Mouse (Mus musculus): ENCODE measurements around the gene Snx20. TPM values are rescaled to one million over a fixed set of nuclear protein-coding genes. Genes with fewer than 3 reads are reported as not detected.
"Not testable (repeated sequence)": the region's sequence is repeated elsewhere in the genome, so short reads cannot be mapped to it uniquely, and the experiment has no call there.

The Snx20 gene
- total RNA-seq (2021): 1 to 10 TPM; 1.3 to 1.5 TPM
- long read RNA-seq, experiment 1: 0 reads
- long read RNA-seq, experiment 2, partial matches to known transcripts: 0 of 1 reads
- long read RNA-seq, experiment 2, other reads (novel, unspliced or antisense): 1 of 1 reads

- no peak for DNase-seq (ENCODE audit: low spot score in 2 of 2)
Observed at GRCm38 (mm10) chr8:88635474-88636397, at the start of gene Snx20. Gene Snx20, minus strand, starts transcription at chr8:88636128.

- DNase-seq (ENCODE audit: low spot score in 2 of 2): peak; percentile 16 to 51
Observed at GRCm38 (mm10) chr8:88683656-88684289, 47.8 kb upstream of the Snx20 start.

GRCm38 (mm10) chr8:88681046-88681445 is 45.1 kb upstream of the Snx20 start:
- no peak for DNase-seq (ENCODE audit: low spot score in 2 of 2)

GRCm38 (mm10) chr8:88680566-88680965 is 44.6 kb upstream of the Snx20 start:
- no peak for DNase-seq (ENCODE audit: low spot score in 2 of 2)

GRCm38 (mm10) chr8:88677071-88677470 is 41.1 kb upstream of the Snx20 start:
- no peak for DNase-seq (ENCODE audit: low spot score in 2 of 2)

GRCm38 (mm10) chr8:88675372-88676165 is 39.6 kb upstream of the Snx20 start:
- no peak for DNase-seq (ENCODE audit: low spot score in 2 of 2)

- no peak for DNase-seq (ENCODE audit: low spot score in 2 of 2)
Observed at GRCm38 (mm10) chr8:88673859-88674258, 37.9 kb upstream of the Snx20 start.

- DNase-seq (ENCODE audit: low spot score in 2 of 2): no peak
Observed at GRCm38 (mm10) chr8:88671575-88671974, 35.6 kb upstream of the Snx20 start.

- DNase-seq (ENCODE audit: low spot score in 2 of 2): no peak
Observed at GRCm38 (mm10) chr8:88670782-88671181, 34.9 kb upstream of the Snx20 start.

- DNase-seq (ENCODE audit: low spot score in 2 of 2): no peak
Observed at GRCm38 (mm10) chr8:88668400-88669086, 32.6 kb upstream of the Snx20 start.

GRCm38 (mm10) chr8:88666435-88666834 is 30.5 kb upstream of the Snx20 start:
- no peak for DNase-seq (ENCODE audit: low spot score in 2 of 2)

- DNase-seq (ENCODE audit: low spot score in 2 of 2): no peak
Observed at GRCm38 (mm10) chr8:88664947-88665346, 29.0 kb upstream of the Snx20 start.

- DNase-seq (ENCODE audit: low spot score in 2 of 2): no peak
Observed at GRCm38 (mm10) chr8:88664121-88664520, 28.2 kb upstream of the Snx20 start.

- no peak for DNase-seq (ENCODE audit: low spot score in 2 of 2)
Observed at GRCm38 (mm10) chr8:88662401-88662821, 26.5 kb upstream of the Snx20 start.

- DNase-seq (ENCODE audit: low spot score in 2 of 2): no peak
Observed at GRCm38 (mm10) chr8:88659873-88660272, 23.9 kb upstream of the Snx20 start.

GRCm38 (mm10) chr8:88655334-88655733 is 19.4 kb upstream of the Snx20 start:
- DNase-seq (ENCODE audit: low spot score in 2 of 2): no peak

GRCm38 (mm10) chr8:88651122-88651521 is 15.2 kb upstream of the Snx20 start:
- not testable (repeated sequence) for DNase-seq (ENCODE audit: low spot score in 2 of 2)

GRCm38 (mm10) chr8:88650016-88650708 is 14.2 kb upstream of the Snx20 start:
- DNase-seq (ENCODE audit: low spot score in 2 of 2): no peak

- no peak for DNase-seq (ENCODE audit: low spot score in 2 of 2)
Observed at GRCm38 (mm10) chr8:88648322-88648721, 12.4 kb upstream of the Snx20 start.
